Comparison of ENCODE assay signal across 9 mouse cellular contexts in genomic region chr7:90386885-90387459, GRCm38 (mm10). TPM values are rescaled to one million over a fixed set of nuclear protein-coding genes. Genes with fewer than 3 reads are reported as not detected.
DNase-seq lines count a peak whose midpoint lies in the region; ATAC-seq and TF ChIP-seq lines count a peak whose summit lies in the region.
"Had no signal": no experiment of that assay in that cellular context is flagged by ENCODE, and none has a peak within 500 bp of the region (broad histone marks: within the 10 kb centered on the region; RNA-seq: fewer than 3 reads in every experiment).

No protein-coding gene starts in this region.

- 1% methylated on average over 8 of the region's 8 CpGs for WGBS in midbrain, postnatal 0 days
- WGBS in liver, embryonic 12.5 days (ENCODE audit: insufficient replicate concordance) = 19% methylated on average over 8 of the region's 8 CpGs

- H3K4me1 ChIP-seq in cortical plate, adult 2 months (ENCODE audit: control insufficient read depth, insufficient read depth, low read length) = peaks cover 2% of the 10 kb centered on the region
- no peaks in the 10 kb centered on the region for H3K4me1 ChIP-seq in midbrain, postnatal 0 days (ENCODE audit: insufficient read depth, low read length)
- no peaks in the 10 kb centered on the region for H3K4me1 ChIP-seq in liver, embryonic 12.5 days

- no peaks in the 10 kb centered on the region for H3K9me3 ChIP-seq in midbrain, postnatal 0 days (ENCODE audit: low read length)
- no peaks in the 10 kb centered on the region for H3K9me3 ChIP-seq in liver, embryonic 12.5 days (replicated peaks)

- H3K4me3 ChIP-seq in cortical plate, adult 2 months (ENCODE audit: insufficient read depth, low read length) = peak overlapping the region; percentile 76
- H3K4me3 ChIP-seq in midbrain, postnatal 0 days (ENCODE audit: low read depth, low read length) = peak overlapping the region; percentile 40
- no peak overlapping the region for H3K4me3 ChIP-seq in liver, embryonic 12.5 days

- H3K36me3 ChIP-seq in midbrain, postnatal 0 days (ENCODE audit: insufficient read depth, low read length) = no peaks in the 10 kb centered on the region
- H3K36me3 ChIP-seq in liver, embryonic 12.5 days = no peaks in the 10 kb centered on the region

- TF ChIP-seq CTCF in cortical plate, adult 2 months (IDR thresholded peaks at IDR 0.05; ENCODE audit: extremely low read depth, insufficient read depth, low read length) = no peak
- no peak for TF ChIP-seq CTCF in midbrain, postnatal 0 days (IDR thresholded peaks at IDR 0.05)

- no peaks in the 10 kb centered on the region for H3K27me3 ChIP-seq in midbrain, postnatal 0 days (ENCODE audit: insufficient read depth, low read length)
- no peaks in the 10 kb centered on the region; the same call in 1 of the 2 replicates for H3K27me3 ChIP-seq in liver, embryonic 12.5 days (replicated peaks)

- H3K27ac ChIP-seq in cortical plate, adult 2 months (ENCODE audit: insufficient read depth, low read length) = peak overlapping the region; percentile 89
- H3K27ac ChIP-seq in midbrain, postnatal 0 days (ENCODE audit: low read depth, low read length) = peak overlapping the region; percentile 6; the same call in 1 of the 2 replicates
- no peak overlapping the region for H3K27ac ChIP-seq in liver, embryonic 12.5 days
- H3K27ac ChIP-seq: liver, embryonic 14.5 days had no signal

- H3K9ac ChIP-seq in midbrain, postnatal 0 days (replicated peaks; ENCODE audit: low read length, poor library complexity, severe bottlenecking) = peak overlapping the region; percentile 30
- H3K9ac ChIP-seq in liver, embryonic 12.5 days = no peak overlapping the region
- H3K9ac ChIP-seq: liver, embryonic 14.5 days had no signal

- intact Hi-C loops in gastrocnemius, postnatal 14 days (cut with DNase I; ENCODE audit: low total_unique reads) = no loop called here

- TF ChIP-seq POLR2A in cortical plate, adult 2 months (IDR thresholded peaks at IDR 0.05; ENCODE audit: extremely low read depth, insufficient read depth, low read length) = peak; percentile 77

- ATAC-seq in midbrain, postnatal 0 days (ENCODE audit: low FRiP score) = peak; percentile 83
- no peak for ATAC-seq in liver, embryonic 12.5 days
- no peak for ATAC-seq in megakaryocyte-erythroid progenitor cell, adult 5-6 weeks (replicated peaks; ENCODE audit: low FRiP score, low TSS enrichment, poor library complexity, severe bottlenecking)

- peak; percentile 91 for DNase-seq in Muller cell, postnatal 12 days (ENCODE audit: inconsistent ontology term)
- DNase-seq in gastrocnemius, postnatal 14 days = peak; percentile 29
- peak; percentile 58 to 60 for DNase-seq in layer of hippocampus, adult 8-10 months (ENCODE audit: low spot score in 2 of 2)
- DNase-seq in midbrain, postnatal 0 days (ENCODE audit: low spot score) = peak; percentile 79
- DNase-seq in adipocyte (ENCODE audit: low spot score) = no peak

- peak overlapping the region; percentile 50 for H3K4me2 ChIP-seq in midbrain, postnatal 0 days (ENCODE audit: low read depth, low read length, poor library complexity, severe bottlenecking)
- no peak overlapping the region for H3K4me2 ChIP-seq in liver, embryonic 12.5 days

RNA-seq across cellular contexts. Expression of gene Ccdc89, which starts 39.4 kb away (rescaled TPM):
- polyA plus RNA-seq in cortical plate, adult 2 months (2012; rRNA removed) = 0.81 and 0.93 TPM in 2 replicates
- total RNA-seq in gastrocnemius, postnatal 14 days (2021) = under 1 TPM in 1 of 2 experiments, not detected in 1; 0.13 TPM
- 1 to 10 TPM in 2 of 4 experiments, under 1 TPM in 2; 0.98 to 1.3 (median 1.1) TPM for total RNA-seq in layer of hippocampus, adult 8-10 months (2022)
- 1.3 and 1.4 TPM in 2 replicates for total RNA-seq in midbrain, postnatal 0 days (2014; rRNA removed)
- 0.97 and 1.1 TPM in 2 replicates for polyA plus RNA-seq in midbrain, postnatal 0 days (2015; fragmentation: Nextera tagmentation; extraction: Ambion mirVana)
- polyA plus RNA-seq in liver, embryonic 12.5 days (2016; fragmentation: Nextera tagmentation; extraction: Ambion mirVana) = 0.26 and 0.41 TPM in 2 replicates
- total RNA-seq in megakaryocyte-erythroid progenitor cell, adult 5-6 weeks (2014; fragmentation: Nextera tagmentation) = 0.22 TPM in 1 of 2 replicates, not detected in the other
- total RNA-seq in megakaryocyte-erythroid progenitor cell, adult 5-6 weeks (2017) = not detected in 2 replicates

RNA-seq across cellular contexts. Expression of gene Crebzf, which starts 55.6 kb away (rescaled TPM):
- polyA plus RNA-seq in cortical plate, adult 2 months (2012; rRNA removed) = 103 and 120 TPM in 2 replicates
- 10 to 100 TPM; 15.1 to 15.7 TPM for total RNA-seq in gastrocnemius, postnatal 14 days (2021)
- total RNA-seq in layer of hippocampus, adult 8-10 months (2022) = 10 to 100 TPM; 74.6 to 91.6 (median 86.8) TPM
- total RNA-seq in midbrain, postnatal 0 days (2014; rRNA removed) = 89.3 and 92.8 TPM in 2 replicates
- 22.0 and 24.5 TPM in 2 replicates for polyA plus RNA-seq in midbrain, postnatal 0 days (2015; fragmentation: Nextera tagmentation; extraction: Ambion mirVana)
- polyA plus RNA-seq in liver, embryonic 12.5 days (2016; fragmentation: Nextera tagmentation; extraction: Ambion mirVana) = 33.5 and 34.6 TPM in 2 replicates
- 119 and 128 TPM in 2 replicates for total RNA-seq in megakaryocyte-erythroid progenitor cell, adult 5-6 weeks (2014; fragmentation: Nextera tagmentation)
- total RNA-seq in megakaryocyte-erythroid progenitor cell, adult 5-6 weeks (2017) = 56.5 and 102 TPM in 2 replicates
